In genomic region chr19:42393920-42394319, GRCm38 (mm10) we compare ENCODE assay signal across 35 mouse cellular contexts. TPM values are rescaled to one million over a fixed set of nuclear protein-coding genes. Genes with fewer than 3 reads are reported as not detected.
DNase-seq lines count a peak whose midpoint lies in the region; ATAC-seq and TF ChIP-seq lines count a peak whose summit lies in the region.
"Had no signal": no experiment of that assay in that cellular context is flagged by ENCODE, and none has a peak within 500 bp of the region (broad histone marks: within the 10 kb centered on the region; RNA-seq: fewer than 3 reads in every experiment).

No protein-coding gene starts in this region.

- H3K27ac ChIP-seq in forebrain, embryonic 14.5 days (ENCODE audit: low read depth, low read length) = 0 out of 2 replicates have a peak overlapping the region, but pooled peaks have one; percentile 9
- no peak overlapping the region for H3K27ac ChIP-seq in forebrain, embryonic 10.5 days
- H3K27ac ChIP-seq in hindbrain, embryonic 16.5 days (ENCODE audit: low read depth, low read length) = no peak overlapping the region
- H3K27ac ChIP-seq in hindbrain, embryonic 11.5 days (ENCODE audit: low read depth, low read length) = no peak overlapping the region
- H3K27ac ChIP-seq in midbrain, postnatal 0 days (ENCODE audit: low read depth, low read length) = no peak overlapping the region
- H3K27ac ChIP-seq in midbrain, embryonic 11.5 days (ENCODE audit: low read depth, low read length) = no peak overlapping the region
- H3K27ac ChIP-seq in gastrocnemius, adult 2 months = no peak overlapping the region
- H3K27ac ChIP-seq: embryonic facial prominence, embryonic 12.5 days; heart, embryonic 10.5 days; heart, embryonic 15.5 days; hindbrain, embryonic 12.5 days; kidney, postnatal 0 days; liver, embryonic 14.5 days; macrophage; neural tube, embryonic 15.5 days; stomach, embryonic 15.5 days had no signal

- no peak for TF ChIP-seq CTCF in midbrain, postnatal 0 days (IDR thresholded peaks at IDR 0.05)
- TF ChIP-seq CTCF in brain, embryonic 14.5 days (IDR thresholded peaks at IDR 0.05; ENCODE audit: borderline replicate concordance, extremely low read depth, insufficient read depth, insufficient read length) = no peak
- TF ChIP-seq CTCF in gastrocnemius, adult 2 months (IDR thresholded peaks at IDR 0.05) = no peak

- H3K9me3 ChIP-seq in forebrain, embryonic 14.5 days (replicated peaks; ENCODE audit: control insufficient read depth, low read length) = no peaks in the 10 kb centered on the region
- H3K9me3 ChIP-seq in forebrain, embryonic 10.5 days = no peaks in the 10 kb centered on the region
- no peaks in the 10 kb centered on the region for H3K9me3 ChIP-seq in hindbrain, embryonic 16.5 days (ENCODE audit: control insufficient read depth, low read length)
- no peaks in the 10 kb centered on the region for H3K9me3 ChIP-seq in hindbrain, embryonic 11.5 days (ENCODE audit: control insufficient read depth, low read length)
- no peaks in the 10 kb centered on the region for H3K9me3 ChIP-seq in midbrain, postnatal 0 days (ENCODE audit: low read length)
- H3K9me3 ChIP-seq in midbrain, embryonic 11.5 days (ENCODE audit: control insufficient read depth, low read length) = no peaks in the 10 kb centered on the region
- H3K9me3 ChIP-seq: embryonic facial prominence, embryonic 12.5 days; heart, embryonic 10.5 days; heart, embryonic 15.5 days; hindbrain, embryonic 12.5 days; neural tube, embryonic 15.5 days; stomach, embryonic 15.5 days had no signal

- H3K4me2 ChIP-seq in forebrain, embryonic 14.5 days (ENCODE audit: low read length) = no peak overlapping the region
- H3K4me2 ChIP-seq in hindbrain, embryonic 16.5 days (ENCODE audit: low read length) = no peak overlapping the region
- no peak overlapping the region for H3K4me2 ChIP-seq in hindbrain, embryonic 11.5 days (replicated peaks; ENCODE audit: low read depth, low read length)
- no peak overlapping the region for H3K4me2 ChIP-seq in midbrain, postnatal 0 days (ENCODE audit: low read depth, low read length, poor library complexity, severe bottlenecking)
- H3K4me2 ChIP-seq in midbrain, embryonic 11.5 days = no peak overlapping the region
- H3K4me2 ChIP-seq: embryonic facial prominence, embryonic 12.5 days; heart, embryonic 15.5 days; hindbrain, embryonic 12.5 days; neural tube, embryonic 15.5 days; stomach, embryonic 15.5 days had no signal

- no peak overlapping the region for H3K9ac ChIP-seq in forebrain, embryonic 14.5 days (ENCODE audit: low read length)
- H3K9ac ChIP-seq in hindbrain, embryonic 16.5 days (ENCODE audit: low read depth, low read length) = no peak overlapping the region
- H3K9ac ChIP-seq in hindbrain, embryonic 11.5 days (ENCODE audit: low read depth, low read length) = no peak overlapping the region
- H3K9ac ChIP-seq in midbrain, postnatal 0 days (replicated peaks; ENCODE audit: low read length, poor library complexity, severe bottlenecking) = no peak overlapping the region
- H3K9ac ChIP-seq in midbrain, embryonic 11.5 days (ENCODE audit: low read length) = no peak overlapping the region
- H3K9ac ChIP-seq: embryonic facial prominence, embryonic 12.5 days; heart, embryonic 15.5 days; hindbrain, embryonic 12.5 days; liver, embryonic 14.5 days; neural tube, embryonic 15.5 days; stomach, embryonic 15.5 days had no signal

- no peak overlapping the region for H3K4me3 ChIP-seq in forebrain, embryonic 14.5 days (ENCODE audit: low read depth, low read length)
- no peak overlapping the region for H3K4me3 ChIP-seq in forebrain, embryonic 10.5 days
- H3K4me3 ChIP-seq in hindbrain, embryonic 16.5 days (ENCODE audit: low read length) = no peak overlapping the region
- no peak overlapping the region for H3K4me3 ChIP-seq in hindbrain, embryonic 11.5 days (ENCODE audit: low read depth, low read length)
- no peak overlapping the region for H3K4me3 ChIP-seq in midbrain, postnatal 0 days (ENCODE audit: low read depth, low read length)
- no peak overlapping the region for H3K4me3 ChIP-seq in midbrain, embryonic 11.5 days (ENCODE audit: low read depth, low read length)
- H3K4me3 ChIP-seq in gastrocnemius, adult 2 months = no peak overlapping the region
- H3K4me3 ChIP-seq: embryonic facial prominence, embryonic 12.5 days; heart, embryonic 10.5 days; heart, embryonic 15.5 days; hindbrain, embryonic 12.5 days; neural tube, embryonic 15.5 days; stomach, embryonic 15.5 days had no signal

- H3K4me1 ChIP-seq in forebrain, embryonic 14.5 days (ENCODE audit: control insufficient read depth, insufficient read depth, low read length) = 0 out of 2 replicates have a peak, but pooled peaks cover 8% of the 10 kb centered on the region
- H3K4me1 ChIP-seq in forebrain, embryonic 10.5 days = peaks cover 10% of the 10 kb centered on the region
- H3K4me1 ChIP-seq in hindbrain, embryonic 16.5 days (ENCODE audit: control insufficient read depth, insufficient read depth, low read depth, low read length) = peaks cover 6% of the 10 kb centered on the region
- no peaks in the 10 kb centered on the region for H3K4me1 ChIP-seq in hindbrain, embryonic 11.5 days (replicated peaks; ENCODE audit: control insufficient read depth, insufficient read depth, low read length)
- 0 out of 2 replicates have a peak, but pooled peaks cover 6% of the 10 kb centered on the region for H3K4me1 ChIP-seq in midbrain, postnatal 0 days (ENCODE audit: insufficient read depth, low read length)
- peaks cover 9% of the 10 kb centered on the region; the same call in 1 of the 2 replicates for H3K4me1 ChIP-seq in midbrain, embryonic 11.5 days (ENCODE audit: control insufficient read depth, insufficient read depth, low read length)
- H3K4me1 ChIP-seq: embryonic facial prominence, embryonic 12.5 days; heart, embryonic 10.5 days; heart, embryonic 15.5 days; stomach, embryonic 15.5 days had no signal

- TF ChIP-seq POLR2A in brain, embryonic 14.5 days (IDR thresholded peaks at IDR 0.05; ENCODE audit: borderline replicate concordance, extremely low read depth, insufficient read depth, insufficient read length, poor library complexity, severe bottlenecking) = no peak

- peak; percentile 59 for DNase-seq in forebrain, embryonic 14.5 days (ENCODE audit: low spot score)
- no peak for DNase-seq in forebrain, embryonic 10.5 days (ENCODE audit: extremely low spot score, low spot score)
- DNase-seq in hindbrain, embryonic 11.5 days (ENCODE audit: low spot score) = no peak
- DNase-seq in midbrain, postnatal 0 days (ENCODE audit: low spot score) = peak; percentile 42
- DNase-seq in midbrain, embryonic 11.5 days (ENCODE audit: low spot score, missing footprints) = no peak
- DNase-seq in brain, embryonic 14.5 days (ENCODE audit: low read depth) = peak; percentile 73
- DNase-seq in gastrocnemius, adult 2 months = no peak
- DNase-seq: adrenal gland, postnatal 10 days; cerebellum, adult 18-20 months; cerebellum, postnatal 25 days; embryo, embryonic 11 days; gastrocnemius, postnatal 25 days; heart, adult 11 months; kidney, adult 8-10 months; kidney, postnatal 4 days; liver; lung, adult 2 months; lung, postnatal 10 days; midbrain, embryonic 14.5 days; retina, postnatal 1 day; thymus, postnatal 14 days had no signal

- 58% methylated on average over 4 of the region's 4 CpGs for WGBS in forebrain, embryonic 14.5 days
- WGBS in forebrain, embryonic 10.5 days = 78% methylated on average over 4 of the region's 4 CpGs
- 65% methylated on average over 4 of the region's 4 CpGs for WGBS in hindbrain, embryonic 16.5 days
- WGBS in hindbrain, embryonic 11.5 days = 83% methylated on average over 4 of the region's 4 CpGs
- WGBS in midbrain, postnatal 0 days = 56% methylated on average over 4 of the region's 4 CpGs
- 88% methylated on average over 4 of the region's 4 CpGs for WGBS in midbrain, embryonic 11.5 days

- H3K36me3 ChIP-seq in forebrain, embryonic 14.5 days (ENCODE audit: control insufficient read depth, insufficient read depth, low read length) = no peaks in the 10 kb centered on the region
- no peaks in the 10 kb centered on the region for H3K36me3 ChIP-seq in forebrain, embryonic 10.5 days (replicated peaks)
- no peaks in the 10 kb centered on the region for H3K36me3 ChIP-seq in hindbrain, embryonic 16.5 days (ENCODE audit: control insufficient read depth, insufficient read depth, low read length)
- no peaks in the 10 kb centered on the region for H3K36me3 ChIP-seq in hindbrain, embryonic 11.5 days (ENCODE audit: control insufficient read depth, insufficient read depth, low read length)
- H3K36me3 ChIP-seq in midbrain, postnatal 0 days (ENCODE audit: insufficient read depth, low read length) = no peaks in the 10 kb centered on the region
- no peaks in the 10 kb centered on the region for H3K36me3 ChIP-seq in midbrain, embryonic 11.5 days (ENCODE audit: control insufficient read depth, insufficient read depth, low read length)
- H3K36me3 ChIP-seq: embryonic facial prominence, embryonic 12.5 days; heart, embryonic 10.5 days; heart, embryonic 15.5 days; hindbrain, embryonic 12.5 days; neural tube, embryonic 15.5 days; stomach, embryonic 15.5 days had no signal

- H3K27me3 ChIP-seq in forebrain, embryonic 14.5 days (replicated peaks; ENCODE audit: control insufficient read depth, insufficient read depth, low read length) = no peaks in the 10 kb centered on the region
- no peaks in the 10 kb centered on the region for H3K27me3 ChIP-seq in forebrain, embryonic 10.5 days (ENCODE audit: poor library complexity, severe bottlenecking)
- no peaks in the 10 kb centered on the region for H3K27me3 ChIP-seq in hindbrain, embryonic 16.5 days (replicated peaks; ENCODE audit: control insufficient read depth, insufficient read depth, low read length)
- H3K27me3 ChIP-seq in hindbrain, embryonic 11.5 days (ENCODE audit: control insufficient read depth, insufficient read depth, low read length) = no peaks in the 10 kb centered on the region
- no peaks in the 10 kb centered on the region for H3K27me3 ChIP-seq in midbrain, postnatal 0 days (ENCODE audit: insufficient read depth, low read length)
- no peaks in the 10 kb centered on the region for H3K27me3 ChIP-seq in midbrain, embryonic 11.5 days (ENCODE audit: control insufficient read depth, insufficient read depth, low read length)
- H3K27me3 ChIP-seq: embryonic facial prominence, embryonic 12.5 days; hindbrain, embryonic 12.5 days; neural tube, embryonic 15.5 days; stomach, embryonic 15.5 days had no signal

- no peak; the same call in 1 of the 2 replicates for ATAC-seq in forebrain, embryonic 14.5 days
- peak; percentile 45; the same call in 1 of the 2 replicates for ATAC-seq in hindbrain, embryonic 16.5 days
- ATAC-seq in hindbrain, embryonic 11.5 days (ENCODE audit: low FRiP score) = no peak
- ATAC-seq in midbrain, postnatal 0 days (ENCODE audit: low FRiP score) = no peak
- no peak for ATAC-seq in midbrain, embryonic 11.5 days (ENCODE audit: low FRiP score)
- ATAC-seq: intestine, embryonic 16.5 days; Patski had no signal

- intact Hi-C loops in gastrocnemius, adult 2 months (cut with DNase I) = no loop called here

RNA-seq across cellular contexts. Expression of gene Crtac1, which starts 37.7 kb away (rescaled TPM):
- 17.3 and 17.6 TPM in 2 replicates for polyA plus RNA-seq in forebrain, embryonic 14.5 days (2014; fragmentation: Nextera tagmentation; extraction: Ambion mirVana)
- polyA plus RNA-seq in forebrain, embryonic 10.5 days (2016; fragmentation: Nextera tagmentation; extraction: Ambion mirVana) = 8.6 and 9.5 TPM in 2 replicates
- polyA plus RNA-seq in hindbrain, embryonic 16.5 days (2015; fragmentation: Nextera tagmentation; extraction: Ambion mirVana) = 44.3 and 50.2 TPM in 2 replicates
- 12.1 and 13.0 TPM in 2 replicates for polyA plus RNA-seq in hindbrain, embryonic 11.5 days (2014; fragmentation: Nextera tagmentation; extraction: Ambion mirVana)
- 21.1 and 22.0 TPM in 2 replicates for total RNA-seq in midbrain, postnatal 0 days (2014; rRNA removed)
- polyA plus RNA-seq in midbrain, postnatal 0 days (2015; fragmentation: Nextera tagmentation; extraction: Ambion mirVana) = 40.7 and 41.6 TPM in 2 replicates
- polyA plus RNA-seq in midbrain, embryonic 11.5 days (2014; fragmentation: Nextera tagmentation; extraction: Ambion mirVana) = 3.3 and 4.4 TPM in 2 replicates
- 21.5 and 21.7 TPM in 2 replicates for polyA plus RNA-seq in brain, embryonic 14.5 days (2012; rRNA removed)
- total RNA-seq in gastrocnemius, adult 2 months (2021) = under 1 TPM in 1 of 2 experiments, not detected in 1; 0.17 TPM
- total RNA-seq: megakaryocyte-erythroid progenitor cell, adult 5-6 weeks; MEL had no signal
- polyA plus RNA-seq: macrophage had no signal

Comparison
In these comparisons a context has a peak if more than half of its experiments do, and no peak if none do; other contexts are left out.
1. DNase-seq: peak in forebrain, embryonic 14.5 days (single experiment), midbrain, postnatal 0 days (single experiment) and brain, embryonic 14.5 days (single experiment); none in forebrain, embryonic 10.5 days (single experiment), hindbrain, embryonic 11.5 days (single experiment), midbrain, embryonic 11.5 days (single experiment) and gastrocnemius, adult 2 months (single experiment).